Mouse (Mus musculus): Measurements from ENCODE around the gene S1pr2.

Gene S1pr2

GRCm38 (mm10) chr9:20971751-20972140 is 4.8 kb downstream of the S1pr2 start:
- DNase-seq (ENCODE audit: low read depth, low spot score), result peak; percentile 32

GRCm38 (mm10) chr9:20966747-20967146 is 9.8 kb downstream of the S1pr2 start:
- DNase-seq (ENCODE audit: low read depth, low spot score), result no peak

GRCm38 (mm10) chr9:20966008-20966407 is 10.6 kb downstream of the S1pr2 start:
- DNase-seq (ENCODE audit: low read depth, low spot score), result no peak

- no peak for DNase-seq (ENCODE audit: low read depth, low spot score)
Measured at GRCm38 (mm10) chr9:20965606-20966005, 11.0 kb downstream of the S1pr2 start.

GRCm38 (mm10) chr9:20961557-20961956 is 15.0 kb downstream of the S1pr2 start:
- DNase-seq (ENCODE audit: low read depth, low spot score), result no peak

GRCm38 (mm10) chr9:20959430-20959938 is 17.1 kb downstream of the S1pr2 start, which contains the start of gene Dnmt1:
Dnmt1 (minus strand) TSS chr9:20959888.
- no peak for DNase-seq (ENCODE audit: low read depth, low spot score)

GRCm38 (mm10) chr9:20956989-20957388 is 19.6 kb downstream of the S1pr2 start:
- DNase-seq (ENCODE audit: low read depth, low spot score), result no peak

GRCm38 (mm10) chr9:20952520-20953227 is 23.9 kb downstream of the S1pr2 start:
- DNase-seq (ENCODE audit: low read depth, low spot score), result peak; percentile 97

GRCm38 (mm10) chr9:20951966-20952519 is 24.5 kb downstream of the S1pr2 start:
- DNase-seq (ENCODE audit: low read depth, low spot score), result peak; percentile 27

GRCm38 (mm10) chr9:20951441-20951840 is 25.1 kb downstream of the S1pr2 start:
- no peak for DNase-seq (ENCODE audit: low read depth, low spot score)

- no peak for DNase-seq (ENCODE audit: low read depth, low spot score)
Measured at GRCm38 (mm10) chr9:20950419-20950818, 26.2 kb downstream of the S1pr2 start.

- DNase-seq (ENCODE audit: low read depth, low spot score), result no peak
Measured at GRCm38 (mm10) chr9:20946066-20946880, 30.3 kb downstream of the S1pr2 start.

- DNase-seq (ENCODE audit: low read depth, low spot score), result no peak
Measured at GRCm38 (mm10) chr9:20944697-20945370, 31.7 kb downstream of the S1pr2 start.

- DNase-seq (ENCODE audit: low read depth, low spot score), result peak; percentile 14
Measured at GRCm38 (mm10) chr9:20943911-20944310, 32.7 kb downstream of the S1pr2 start.

- DNase-seq (ENCODE audit: low read depth, low spot score), result no peak
Measured at GRCm38 (mm10) chr9:20943396-20943795, 33.2 kb downstream of the S1pr2 start.

GRCm38 (mm10) chr9:20923258-20923657 is 53.3 kb downstream of the S1pr2 start:
- DNase-seq (ENCODE audit: low read depth, low spot score), result no peak

- no peak for DNase-seq (ENCODE audit: low read depth, low spot score)
Measured at GRCm38 (mm10) chr9:20916160-20916559, 60.4 kb downstream of the S1pr2 start.
